13 mouse cellular contexts compared by ENCODE assay signal in the genomic region with DNA sequence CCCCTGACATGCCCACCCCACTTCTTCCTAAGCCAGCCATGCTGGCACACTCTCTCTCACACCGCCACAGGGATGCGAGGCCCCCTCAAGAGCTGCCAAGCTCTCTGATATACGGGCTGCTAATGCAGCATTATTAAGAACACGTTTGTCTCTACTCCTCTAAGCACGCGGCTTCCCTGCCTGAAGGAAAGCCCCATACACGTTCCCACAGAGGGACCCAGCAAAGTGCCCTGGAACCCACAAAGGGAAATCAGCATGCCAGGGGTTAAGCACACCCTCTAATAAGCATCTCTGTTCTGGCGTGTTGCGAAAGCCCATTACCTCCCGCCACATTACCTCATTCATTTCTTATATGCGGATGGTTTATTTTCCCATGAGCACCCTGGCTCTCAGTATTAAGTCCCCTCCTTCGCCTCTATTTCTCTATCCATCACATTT.
DNase-seq lines count a peak whose midpoint lies in the region; ATAC-seq lines count a peak whose summit lies in the region.
"Had no signal": no experiment of that assay in that cellular context is flagged by ENCODE, and none has a peak within 500 bp of the region (broad histone marks: within the 10 kb centered on the region; RNA-seq: fewer than 3 reads in every experiment).

No protein-coding gene starts in this region.

- H3K36me3 ChIP-seq in heart, embryonic 10.5 days, result no peaks in the 10 kb centered on the region
- no peaks in the 10 kb centered on the region for H3K36me3 ChIP-seq in limb, embryonic 11.5 days (ENCODE audit: control insufficient read depth, insufficient read depth, low read length)

- no peak overlapping the region for H3K4me3 ChIP-seq in heart, embryonic 10.5 days
- no peak overlapping the region for H3K4me3 ChIP-seq in limb, embryonic 11.5 days (ENCODE audit: low read depth, low read length)
- H3K4me3 ChIP-seq: heart, adult 2 months had no signal

- intact Hi-C loops in heart, postnatal 25 days (cut with DNase I), result loop anchor here (5.0 kb wide), 1 partner anchor 53 kb away; no protein-coding TSS in a partner anchor

- H3K9ac ChIP-seq in limb, embryonic 11.5 days (ENCODE audit: low read length), result no peak overlapping the region

- WGBS in heart, embryonic 10.5 days, result 81% methylated on average over 12 of the region's 12 CpGs
- WGBS in limb, embryonic 11.5 days, result 25% methylated on average over 12 of the region's 12 CpGs

- H3K27me3 ChIP-seq in heart, embryonic 10.5 days (ENCODE audit: insufficient read depth, poor library complexity, severe bottlenecking), result no peaks in the 10 kb centered on the region
- no peaks in the 10 kb centered on the region for H3K27me3 ChIP-seq in limb, embryonic 11.5 days (ENCODE audit: control insufficient read depth, insufficient read depth, low read length)

- no peak for ATAC-seq in limb, embryonic 11.5 days (ENCODE audit: insufficient number of reproducible peaks, low FRiP score, low TSS enrichment, low read depth)

- no peak for DNase-seq in heart, embryonic 10.5 days (ENCODE audit: low spot score)
- no peak for DNase-seq in heart, postnatal 25 days (ENCODE audit: low spot score)
- peak; percentile 32 for DNase-seq in retina, postnatal 1 day
- no peak for DNase-seq in retina, embryonic 14.5 days (ENCODE audit: low spot score)
- peak; percentile 33 for DNase-seq in limb, embryonic 11.5 days (ENCODE audit: low spot score)
- no peak for DNase-seq in embryo, embryonic 10.5 days (ENCODE audit: low spot score)
- DNase-seq in gastrocnemius, postnatal 10 days, result no peak
- no peak for DNase-seq in adrenal gland, adult 2 months
- DNase-seq: adrenal gland, postnatal 10 days; cerebellum, adult 11 months; heart, adult 2 months; kidney, adult 11 months; liver had no signal

- H3K9me3 ChIP-seq in heart, embryonic 10.5 days, result no peaks in the 10 kb centered on the region
- H3K9me3 ChIP-seq in limb, embryonic 11.5 days (ENCODE audit: control insufficient read depth, low read length), result no peaks in the 10 kb centered on the region

- H3K27ac ChIP-seq in heart, embryonic 10.5 days, result peak overlapping the region; percentile 50; the same call in 1 of the 2 replicates
- H3K27ac ChIP-seq in limb, embryonic 11.5 days (replicated peaks; ENCODE audit: low read depth, low read length), result no peak overlapping the region

- H3K4me2 ChIP-seq in limb, embryonic 11.5 days (ENCODE audit: low read depth, severe bottlenecking), result no peak overlapping the region

- H3K4me1 ChIP-seq in heart, embryonic 10.5 days, result peaks cover 49% of the 10 kb centered on the region
- H3K4me1 ChIP-seq in limb, embryonic 11.5 days (ENCODE audit: control insufficient read depth, insufficient read depth, low read length), result peaks cover 15% of the 10 kb centered on the region

Comparison
In these comparisons a context has a peak if more than half of its experiments do, and no peak if none do; other contexts are left out.
1. DNase-seq: peak in retina, postnatal 1 day (single experiment) and limb, embryonic 11.5 days (single experiment); none in heart, embryonic 10.5 days (single experiment), heart, postnatal 25 days (single experiment), retina, embryonic 14.5 days (single experiment), embryo, embryonic 10.5 days (single experiment), gastrocnemius, postnatal 10 days (single experiment) and adrenal gland, adult 2 months (single experiment).